Mouse (Mus musculus): ENCODE results near the gene Siah2.

Gene Siah2

GRCm38 (mm10) chr3:58663970-58664369, 28.2 kb downstream of the Siah2 start:
- no peak for DNase-seq (ENCODE audit: low spot score in 2 of 2)

- no peak for DNase-seq (ENCODE audit: low spot score in 2 of 2)
These were observed 31.6 kb downstream of the Siah2 start for GRCm38 (mm10) chr3:58660636-58661035.

- no peak for DNase-seq (ENCODE audit: low spot score in 2 of 2)
These were observed 34.8 kb downstream of the Siah2 start for GRCm38 (mm10) chr3:58657356-58657755.

GRCm38 (mm10) chr3:58655362-58656130, 36.7 kb downstream of the Siah2 start:
- DNase-seq (ENCODE audit: low spot score in 2 of 2), result peak in 1 of 2 experiments; percentile 69

- DNase-seq (ENCODE audit: low spot score in 2 of 2), result no peak
These were observed 38.3 kb downstream of the Siah2 start for GRCm38 (mm10) chr3:58653907-58654306.

GRCm38 (mm10) chr3:58650328-58650727, 41.9 kb downstream of the Siah2 start:
- no peak for DNase-seq (ENCODE audit: low spot score in 2 of 2)

- no peak for DNase-seq (ENCODE audit: low spot score in 2 of 2)
These were observed 45.0 kb downstream of the Siah2 start for GRCm38 (mm10) chr3:58647179-58647578.

GRCm38 (mm10) chr3:58646180-58646579, 46.0 kb downstream of the Siah2 start:
- no peak for DNase-seq (ENCODE audit: low spot score in 2 of 2)

- peak; percentile 4 to 8 for DNase-seq (ENCODE audit: low spot score in 2 of 2)
These were observed 55.5 kb downstream of the Siah2 start, which contains the start of gene Erich6 for GRCm38 (mm10) chr3:58636406-58637295. TSS of gene Erich6 (minus strand) at chr3:58637207.

- no peak for DNase-seq (ENCODE audit: low spot score in 2 of 2)
These were observed 60.5 kb downstream of the Siah2 start for GRCm38 (mm10) chr3:58631693-58632092.

GRCm38 (mm10) chr3:58624981-58625380, 67.2 kb downstream of the Siah2 start:
- no peak for DNase-seq (ENCODE audit: low spot score in 2 of 2)

Data from frontal cortex, postnatal 25 days (tissue).